Mouse (Mus musculus) kidney, embryonic 14.5 days (tissue): ENCODE data around the gene Secisbp2l. TPM values are rescaled to one million over a fixed set of nuclear protein-coding genes. Genes with fewer than 3 reads are reported as not detected.
A peak's percentile ranks its signal among the peaks of the same experiment; 100 is the strongest.

Source experiments
- ATAC-seq: fragments of 200-750 bp; cut with Nextera tagmentation; 2 replicates; pipeline ENCODE4 v1.8.0; 2017; ENCODE audit warnings: moderate number of reproducible peaks, mild to moderate bottlenecking, moderate TSS enrichment, moderate library complexity; ENCODE audit not compliant: low FRiP score, low TSS enrichment
- H3K27ac ChIP-seq: fragments of 300-500 bp; sonication (generic); 2 replicates; pipeline ENCODE4 v1.5.1; 2014; ENCODE audit warnings: low read depth, mild to moderate bottlenecking, low read length, moderate library complexity, mixed read lengths
- H3K27me3 ChIP-seq: fragments of 300-500 bp; sonication (generic); 2 replicates; pipeline ENCODE4 v1.6.1; 2014; ENCODE audit warnings: mild to moderate bottlenecking, low read length; ENCODE audit not compliant: control insufficient read depth, insufficient read depth
- H3K36me3 ChIP-seq: fragments of 300-500 bp; sonication (generic); 2 replicates; pipeline ENCODE4 v1.6.1; 2014; ENCODE audit warnings: low read length, mixed read lengths; ENCODE audit not compliant: control insufficient read depth, insufficient read depth
- H3K4me1 ChIP-seq: fragments of 300-500 bp; sonication (generic); 2 replicates; pipeline ENCODE4 v1.6.1; 2014; ENCODE audit warnings: low read length, mixed read lengths; ENCODE audit not compliant: control insufficient read depth, insufficient read depth
- H3K4me2 ChIP-seq: fragments of 300-500 bp; sonication (generic); replicated peaks from 2 replicates; pipeline ENCODE4 v1.6.1; 2014; ENCODE audit warnings: low read depth, mild to moderate bottlenecking, low read length
- H3K4me3 ChIP-seq: fragments of 300-500 bp; sonication (generic); 2 replicates; pipeline ENCODE4 v1.5.1; 2014; ENCODE audit warnings: mild to moderate bottlenecking, low read length
- H3K9ac ChIP-seq: fragments of 300-500 bp; sonication (generic); 2 replicates; pipeline ENCODE4 v1.6.1; 2014; ENCODE audit warnings: low read depth, mild to moderate bottlenecking, low read length, moderate library complexity
- H3K9me3 ChIP-seq: fragments of 300-500 bp; sonication (generic); 2 replicates; pipeline ENCODE4 v1.6.1; 2016; ENCODE audit warnings: low read length; ENCODE audit not compliant: control insufficient read depth
- WGBS: fragments of 180-500 bp; shearing (Covaris S2); extraction: QIAGEN DNeasy Blood & Tissue Kit; methylation state at CpG from one replicate; pipeline ENCODE4 v1.1.7; 2014; 5-methylcytosine and 5-hydroxymethylcytosine counted together
- polyA plus RNA-seq: library from polyadenylated mRNA; unstranded; fragments of >200 nt; fragmentation: Nextera tagmentation; extraction: Ambion mirVana; gene quantifications from 2 replicates; pipeline ENCODE4 v1.2.1, GENCODE M21; 2014

Secisbp2l gene
- 15.7 and 26.7 TPM in 2 replicates for polyA plus RNA-seq

GRCm38 (mm10) chr2:125782719-125783109 lies at the start of gene Secisbp2l:
Gene Secisbp2l, minus strand, starts transcription at chr2:125782870.
- Histone ChIP-seq H3K4me2 (peak within 1 kb of the TSS; percentile 62), H3K9ac (peak within 1 kb of the TSS; percentile 70), H3K36me3 (no peaks in the 10 kb centered on the region), H3K27ac (peak within 1 kb of the TSS; percentile 76; the same call in 1 of the 2 replicates), H3K4me3 (peak within 1 kb of the TSS; percentile 64), H3K27me3 (no peaks in the 10 kb centered on the region), H3K9me3 (no peaks in the 10 kb centered on the region), H3K4me1 (peaks cover 19% of the 10 kb centered on the region)
- WGBS: 2% methylated on average over 13 of the region's 28 CpGs
- ATAC-seq: peak; percentile 94

- H3K27ac ChIP-seq: no peak overlapping the region
- 97% methylated on average over 2 of the region's 2 CpGs for WGBS
- H3K4me2 ChIP-seq: no peak overlapping the region
- no peaks in the 10 kb centered on the region for H3K9me3 ChIP-seq
- no peak overlapping the region for H3K9ac ChIP-seq
- H3K27me3 ChIP-seq: no peaks in the 10 kb centered on the region
- H3K4me3 ChIP-seq: no peak overlapping the region
- H3K36me3 ChIP-seq: peaks cover 54% of the 10 kb centered on the region
- ATAC-seq: no peak
- no peaks in the 10 kb centered on the region for H3K4me1 ChIP-seq
Observed at GRCm38 (mm10) chr2:125829924-125830323, 47.3 kb upstream of the Secisbp2l start.

GRCm38 (mm10) chr2:125827898-125828297 lies 45.2 kb upstream of the Secisbp2l start:
- WGBS: 89% methylated on average over 4 of the region's 4 CpGs
- H3K4me3 ChIP-seq: no peak overlapping the region
- H3K9me3 ChIP-seq: no peaks in the 10 kb centered on the region
- no peaks in the 10 kb centered on the region for H3K4me1 ChIP-seq
- H3K36me3 ChIP-seq: peaks cover 34% of the 10 kb centered on the region
- H3K27me3 ChIP-seq: no peaks in the 10 kb centered on the region
- no peak for ATAC-seq
- H3K9ac ChIP-seq: no peak overlapping the region
- no peak overlapping the region for H3K4me2 ChIP-seq
- H3K27ac ChIP-seq: no peak overlapping the region

GRCm38 (mm10) chr2:125826201-125826600 lies 43.5 kb upstream of the Secisbp2l start:
- ATAC-seq: no peak
- Histone ChIP-seq H3K4me2 (no peak overlapping the region), H3K27me3 (no peaks in the 10 kb centered on the region), H3K36me3 (peaks cover 18% of the 10 kb centered on the region; the same call in 1 of the 2 replicates), H3K9me3 (no peaks in the 10 kb centered on the region), H3K4me1 (no peaks in the 10 kb centered on the region), H3K27ac (no peak overlapping the region), H3K4me3 (no peak overlapping the region), H3K9ac (no peak overlapping the region)
- WGBS: 71% methylated on average over 4 of the region's 4 CpGs

- Histone ChIP-seq H3K27me3 (no peaks in the 10 kb centered on the region), H3K4me1 (no peaks in the 10 kb centered on the region), H3K4me3 (no peak overlapping the region), H3K9ac (no peak overlapping the region), H3K4me2 (no peak overlapping the region), H3K36me3 (no peaks in the 10 kb centered on the region), H3K9me3 (no peaks in the 10 kb centered on the region), H3K27ac (no peak overlapping the region)
- WGBS: 87% methylated on average over 4 of the region's 4 CpGs
- no peak for ATAC-seq
Observed at GRCm38 (mm10) chr2:125820397-125820796, 37.7 kb upstream of the Secisbp2l start.

- no peak overlapping the region for H3K27ac ChIP-seq
- no peaks in the 10 kb centered on the region for H3K27me3 ChIP-seq
- H3K4me1 ChIP-seq: no peaks in the 10 kb centered on the region
- no peak for ATAC-seq
- no peaks in the 10 kb centered on the region for H3K36me3 ChIP-seq
- no peaks in the 10 kb centered on the region for H3K9me3 ChIP-seq
- 63% methylated on average over 9 of the region's 9 CpGs for whole genome bisulfite sequencing
- H3K9ac ChIP-seq: no peak overlapping the region
- H3K4me3 ChIP-seq: no peak overlapping the region
- H3K4me2 ChIP-seq: no peak overlapping the region
Observed at GRCm38 (mm10) chr2:125813972-125814595, 31.4 kb upstream of the Secisbp2l start.

GRCm38 (mm10) chr2:125811332-125811731 lies 28.7 kb upstream of the Secisbp2l start:
- Histone ChIP-seq H3K4me3 (no peak overlapping the region), H3K4me2 (no peak overlapping the region), H3K4me1 (no peaks in the 10 kb centered on the region), H3K36me3 (no peaks in the 10 kb centered on the region), H3K27ac (no peak overlapping the region), H3K9me3 (no peaks in the 10 kb centered on the region), H3K27me3 (no peaks in the 10 kb centered on the region), H3K9ac (no peak overlapping the region)
- 82% methylated on average over 2 of the region's 2 CpGs for WGBS
- no peak for ATAC-seq

- no peak overlapping the region for H3K4me2 ChIP-seq
- no peaks in the 10 kb centered on the region for H3K27me3 ChIP-seq
- no peaks in the 10 kb centered on the region for H3K4me1 ChIP-seq
- WGBS: 81% methylated on average over 7 of the region's 7 CpGs
- H3K9me3 ChIP-seq: no peaks in the 10 kb centered on the region
- H3K36me3 ChIP-seq: no peaks in the 10 kb centered on the region
- no peak overlapping the region for H3K4me3 ChIP-seq
- no peak overlapping the region for H3K9ac ChIP-seq
- ATAC-seq: no peak
- H3K27ac ChIP-seq: no peak overlapping the region
Observed at GRCm38 (mm10) chr2:125809551-125809950, 26.9 kb upstream of the Secisbp2l start.

GRCm38 (mm10) chr2:125805826-125806225 lies 23.2 kb upstream of the Secisbp2l start:
- H3K27ac ChIP-seq: no peak overlapping the region
- no peaks in the 10 kb centered on the region for H3K36me3 ChIP-seq
- no peak for ATAC-seq
- no peak overlapping the region for H3K4me2 ChIP-seq
- WGBS: 50% methylated on average over 1 of the region's 1 CpGs
- H3K27me3 ChIP-seq: no peaks in the 10 kb centered on the region
- H3K9ac ChIP-seq: no peak overlapping the region
- no peaks in the 10 kb centered on the region for H3K4me1 ChIP-seq
- no peak overlapping the region for H3K4me3 ChIP-seq
- H3K9me3 ChIP-seq: no peaks in the 10 kb centered on the region
